Comparison of ENCODE assay signal across 8 mouse cellular contexts in the genomic region with DNA sequence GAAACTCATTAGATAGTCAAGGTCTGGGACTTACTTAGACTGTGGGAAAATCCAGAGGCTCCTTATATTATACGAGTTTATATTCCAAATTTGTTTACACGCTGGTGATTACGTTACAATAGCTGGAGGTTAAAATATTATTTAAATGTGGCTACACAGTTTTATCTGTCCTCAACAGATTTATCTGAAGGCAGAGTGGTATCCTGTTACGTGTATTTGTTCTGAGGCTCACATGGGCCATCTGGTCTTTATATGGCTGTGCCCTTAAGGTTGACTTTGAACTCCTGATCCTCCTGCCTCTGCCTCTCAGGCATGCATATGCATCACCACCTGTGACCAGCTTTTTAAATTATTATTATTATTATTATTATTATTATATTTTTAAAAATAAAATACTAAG. TPM values are rescaled to one million over a fixed set of nuclear protein-coding genes. Genes with fewer than 3 reads are reported as not detected.
A peak's percentile ranks its signal among the peaks of the same experiment; 100 is the strongest.
DNase-seq lines count a peak whose midpoint lies in the region; ATAC-seq and TF ChIP-seq lines count a peak whose summit lies in the region.
"Had no signal": no experiment of that assay in that cellular context is flagged by ENCODE, and none has a peak within 500 bp of the region (broad histone marks: within the 10 kb centered on the region; RNA-seq: fewer than 3 reads in every experiment).

No protein-coding gene starts in this region.

- TF ChIP-seq CTCF in lung, embryonic 14.5 days (IDR thresholded peaks at IDR 0.05; ENCODE audit: low read depth): no peak
- TF ChIP-seq CTCF in embryonic fibroblast, embryonic 13.5 days (IDR thresholded peaks at IDR 0.05; ENCODE audit: borderline replicate concordance, insufficient read depth, low read length): no peak

- H3K4me1 ChIP-seq in lung, embryonic 14.5 days (ENCODE audit: insufficient read depth): no peaks in the 10 kb centered on the region
- H3K4me1 ChIP-seq in embryonic fibroblast, embryonic 13.5 days (ENCODE audit: control insufficient read depth, insufficient read depth, low read length): no peaks in the 10 kb centered on the region
- no peaks in the 10 kb centered on the region for H3K4me1 ChIP-seq in limb, embryonic 14.5 days (ENCODE audit: control insufficient read depth, insufficient read depth, low read length)
- 0 out of 2 replicates have a peak, but pooled peaks cover 4% of the 10 kb centered on the region for H3K4me1 ChIP-seq in stomach, embryonic 14.5 days (ENCODE audit: control insufficient read depth, insufficient read depth, low read length)

- 57% methylated on average over 4 of the region's 4 CpGs for WGBS in lung, embryonic 14.5 days
- WGBS in limb, embryonic 14.5 days: 58% methylated on average over 4 of the region's 4 CpGs
- 63% methylated on average over 4 of the region's 4 CpGs for WGBS in stomach, embryonic 14.5 days

- H3K27me3 ChIP-seq in lung, embryonic 14.5 days (ENCODE audit: insufficient read depth, low read length): no peaks in the 10 kb centered on the region
- no peaks in the 10 kb centered on the region for H3K27me3 ChIP-seq in limb, embryonic 14.5 days (ENCODE audit: control insufficient read depth, insufficient read depth, low read length)
- H3K27me3 ChIP-seq in stomach, embryonic 14.5 days (ENCODE audit: control insufficient read depth, insufficient read depth, low read length): no peaks in the 10 kb centered on the region

- H3K9ac ChIP-seq in lung, embryonic 14.5 days: peak overlapping the region; percentile 83
- peak overlapping the region; percentile 73; the same call in 1 of the 2 replicates for H3K9ac ChIP-seq in limb, embryonic 14.5 days (ENCODE audit: low read depth, low read length, severe bottlenecking)
- no peak overlapping the region for H3K9ac ChIP-seq in stomach, embryonic 14.5 days (replicated peaks; ENCODE audit: low read depth, low read length)

- H3K4me2 ChIP-seq in lung, embryonic 14.5 days: peak overlapping the region; percentile 90
- H3K4me2 ChIP-seq in limb, embryonic 14.5 days (replicated peaks; ENCODE audit: low read depth, low read length, severe bottlenecking): peak overlapping the region; percentile 73
- peak overlapping the region; percentile 59 for H3K4me2 ChIP-seq in stomach, embryonic 14.5 days (replicated peaks; ENCODE audit: low read depth, low read length)

- no peak overlapping the region for H3K27ac ChIP-seq in lung, embryonic 14.5 days (ENCODE audit: low read depth)
- H3K27ac ChIP-seq in embryonic fibroblast, embryonic 13.5 days (ENCODE audit: insufficient read depth, low read length): no peak overlapping the region
- no peak overlapping the region for H3K27ac ChIP-seq in limb, embryonic 14.5 days (replicated peaks; ENCODE audit: low read depth, low read length)
- no peak overlapping the region for H3K27ac ChIP-seq in stomach, embryonic 14.5 days (ENCODE audit: low read length)

- TF ChIP-seq POLR2A in embryonic fibroblast, embryonic 13.5 days (IDR thresholded peaks at IDR 0.05; ENCODE audit: low read depth, low read length): no peak
- TF ChIP-seq POLR2A in limb, embryonic 14.5 days (IDR thresholded peaks at IDR 0.05; ENCODE audit: borderline replicate concordance, extremely low read depth, insufficient read depth, insufficient read length): no peak

- peak overlapping the region; percentile 74 for H3K4me3 ChIP-seq in lung, embryonic 14.5 days (ENCODE audit: low read depth, low read length)
- H3K4me3 ChIP-seq in embryonic fibroblast, embryonic 13.5 days (ENCODE audit: insufficient read depth, low read length): peak overlapping the region; percentile 83
- H3K4me3 ChIP-seq in limb, embryonic 14.5 days (replicated peaks; ENCODE audit: low read length): peak overlapping the region; percentile 59
- peak overlapping the region; percentile 57 for H3K4me3 ChIP-seq in stomach, embryonic 14.5 days (ENCODE audit: low read depth, low read length)

- ATAC-seq in lung, embryonic 14.5 days (ENCODE audit: insufficient read depth): no peak
- ATAC-seq in limb, embryonic 14.5 days (ENCODE audit: low FRiP score, low read depth): no peak
- ATAC-seq in stomach, embryonic 14.5 days (ENCODE audit: insufficient number of reproducible peaks, insufficient read depth, low FRiP score, low read depth): no peak

- no peak for DNase-seq in lung, embryonic 14.5 days
- DNase-seq in lung, adult 18-20 months: no peak
- DNase-seq in limb, embryonic 14.5 days (ENCODE audit: low spot score): no peak
- no peak for DNase-seq in cerebellum, adult 9-11 months
- no peak for DNase-seq in cerebellum, adult 11 months
- DNase-seq: right cerebral cortex, postnatal 25 days had no signal

- no peaks in the 10 kb centered on the region for H3K36me3 ChIP-seq in lung, embryonic 14.5 days (ENCODE audit: insufficient read depth)
- no peaks in the 10 kb centered on the region for H3K36me3 ChIP-seq in limb, embryonic 14.5 days (ENCODE audit: control insufficient read depth, insufficient read depth, low read length)
- H3K36me3 ChIP-seq in stomach, embryonic 14.5 days (ENCODE audit: control insufficient read depth, insufficient read depth, low read length): no peaks in the 10 kb centered on the region

- no peaks in the 10 kb centered on the region for H3K9me3 ChIP-seq in lung, embryonic 14.5 days (ENCODE audit: low read depth, low read length)
- H3K9me3 ChIP-seq in limb, embryonic 14.5 days (ENCODE audit: control insufficient read depth, low read length): no peaks in the 10 kb centered on the region
- no peaks in the 10 kb centered on the region for H3K9me3 ChIP-seq in stomach, embryonic 14.5 days (ENCODE audit: control insufficient read depth, low read depth, low read length)

RNA-seq across cellular contexts. Expression of gene Bcas3, which starts 0.9 kb away (rescaled TPM):
- 31.1 and 35.0 TPM in 2 replicates for polyA plus RNA-seq in lung, embryonic 14.5 days (2014; fragmentation: Nextera tagmentation; extraction: Ambion mirVana)
- 17.0 and 20.6 TPM in 2 replicates for polyA plus RNA-seq in embryonic fibroblast, embryonic 13.5 days (2011; ENCODE audit: insufficient read length, low read depth, missing spikeins)
- polyA plus RNA-seq in limb, embryonic 14.5 days (2012; rRNA removed): 22.2 and 26.6 TPM in 2 replicates
- 28.2 and 32.1 TPM in 2 replicates for polyA plus RNA-seq in limb, embryonic 14.5 days (2014; fragmentation: Nextera tagmentation; extraction: Ambion mirVana)
- 20.4 and 22.6 TPM in 2 replicates for polyA plus RNA-seq in stomach, embryonic 14.5 days (2014; fragmentation: Nextera tagmentation; extraction: Ambion mirVana)

RNA-seq across cellular contexts. Expression of gene Ppm1d, which starts 42.8 kb away (rescaled TPM):
- 21.4 and 23.1 TPM in 2 replicates for polyA plus RNA-seq in lung, embryonic 14.5 days (2014; fragmentation: Nextera tagmentation; extraction: Ambion mirVana)
- 9.4 and 9.5 TPM in 2 replicates for polyA plus RNA-seq in embryonic fibroblast, embryonic 13.5 days (2011; ENCODE audit: insufficient read length, low read depth, missing spikeins)
- 13.4 and 14.4 TPM in 2 replicates for polyA plus RNA-seq in limb, embryonic 14.5 days (2012; rRNA removed)
- polyA plus RNA-seq in limb, embryonic 14.5 days (2014; fragmentation: Nextera tagmentation; extraction: Ambion mirVana): 17.4 and 20.8 TPM in 2 replicates
- 14.6 and 20.3 TPM in 2 replicates for polyA plus RNA-seq in stomach, embryonic 14.5 days (2014; fragmentation: Nextera tagmentation; extraction: Ambion mirVana)
